Mouse (Mus musculus): Measurements from ENCODE around the gene 0610009B22Rik.

0610009B22Rik gene

GRCm38 (mm10) chr11:51635525-51636322 lies 53.0 kb downstream of the 0610009B22Rik start, which contains the start of gene Rmnd5b:
Rmnd5b (minus strand) TSS chr11:51635896.
- peak; percentile 89 to 94 for DNase-seq
